Mouse (Mus musculus) heart, postnatal 36 days (tissue): ENCODE data around the gene Sgms1. TPM values are rescaled to one million over a fixed set of nuclear protein-coding genes. Genes with fewer than 3 reads are reported as not detected.

Experiments used
- DNase-seq, 2 experiments: peaks; one replicate each; pipeline ENCODE4 v3.0.0; 2021 to 2022
- intact Hi-C: fragments of 180-260 bp; cut with DNase I; formaldehyde crosslinking; loops from one replicate; pipeline ENCODE4 v1.15.1; 2025
- total RNA-seq, 2 experiments: library from RNA; stranded (reverse); gene quantifications; 2 replicates each; pipeline ENCODE4 v1.2.3; 2021

Gene Sgms1
- total RNA-seq, 2 experiments from 2014 or later = 60.2 to 76.0 TPM

DNA sequence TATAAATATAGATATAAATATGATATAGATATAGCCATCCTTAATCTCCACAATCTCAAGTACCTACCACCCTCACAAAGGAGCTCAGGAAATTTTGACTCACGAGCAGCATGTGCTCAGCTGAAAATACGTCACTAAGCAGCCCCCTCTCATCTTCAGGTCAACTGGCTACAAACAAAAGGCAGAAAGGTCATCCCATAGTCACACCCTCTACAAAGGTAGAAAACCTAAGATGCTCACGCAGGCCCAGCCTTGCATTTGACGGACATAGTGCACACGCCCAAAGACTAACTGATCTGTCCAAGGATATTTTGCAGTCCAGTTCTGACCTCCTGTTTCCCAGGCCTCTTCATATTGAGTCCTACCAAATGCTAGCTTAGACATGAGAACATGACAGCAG is 159.2 kb downstream of the Sgms1 start:
- intact Hi-C loops = no loop called here
- DNase-seq = no peak

DNA sequence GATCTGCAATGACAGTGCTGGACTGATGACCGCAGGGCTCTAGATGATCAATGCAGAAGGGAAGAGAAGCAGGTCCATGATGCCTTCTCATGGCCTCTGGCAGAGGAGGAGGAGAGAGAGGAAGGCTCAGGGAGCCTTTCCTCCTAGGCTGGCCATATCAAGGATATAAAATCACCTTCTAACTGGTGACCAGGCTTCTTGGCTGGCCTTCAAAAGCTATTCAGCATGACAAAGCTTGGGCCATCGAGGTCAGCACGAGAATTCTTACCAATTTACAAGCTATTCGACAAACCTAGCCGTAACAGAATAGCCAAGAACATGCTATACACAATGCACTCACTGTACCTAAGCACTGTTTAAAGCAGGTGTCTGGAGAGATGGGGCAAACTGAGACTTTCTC is 159.7 kb downstream of the Sgms1 start:
- no peak for DNase-seq
- intact Hi-C loops = no loop called here

- DNase-seq = no peak
- intact Hi-C loops = no loop called here
Measured at GRCm38 (mm10) chr19:32227175-32227574, 162.3 kb downstream of the Sgms1 start.

DNA sequence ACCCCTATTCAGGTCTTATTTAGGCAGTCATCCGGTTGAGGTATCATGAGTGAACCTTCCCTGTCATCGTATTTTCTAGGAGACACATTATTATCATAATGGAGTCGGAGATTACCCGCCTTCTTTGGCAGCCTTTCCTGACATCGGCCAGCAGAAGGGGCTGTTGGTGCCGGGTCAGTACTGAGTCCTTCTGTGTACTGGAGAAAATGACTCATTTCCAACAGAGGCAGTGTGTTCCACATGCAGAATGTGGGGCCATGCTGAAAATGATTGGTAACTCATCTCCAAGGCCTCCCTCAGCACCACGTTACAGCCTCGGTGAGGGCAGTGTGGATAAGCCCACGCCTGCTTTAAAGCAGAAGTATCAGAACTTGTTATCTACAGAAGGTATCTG is 164.4 kb downstream of the Sgms1 start:
- no peak for DNase-seq
- intact Hi-C loops = no loop called here

DNA sequence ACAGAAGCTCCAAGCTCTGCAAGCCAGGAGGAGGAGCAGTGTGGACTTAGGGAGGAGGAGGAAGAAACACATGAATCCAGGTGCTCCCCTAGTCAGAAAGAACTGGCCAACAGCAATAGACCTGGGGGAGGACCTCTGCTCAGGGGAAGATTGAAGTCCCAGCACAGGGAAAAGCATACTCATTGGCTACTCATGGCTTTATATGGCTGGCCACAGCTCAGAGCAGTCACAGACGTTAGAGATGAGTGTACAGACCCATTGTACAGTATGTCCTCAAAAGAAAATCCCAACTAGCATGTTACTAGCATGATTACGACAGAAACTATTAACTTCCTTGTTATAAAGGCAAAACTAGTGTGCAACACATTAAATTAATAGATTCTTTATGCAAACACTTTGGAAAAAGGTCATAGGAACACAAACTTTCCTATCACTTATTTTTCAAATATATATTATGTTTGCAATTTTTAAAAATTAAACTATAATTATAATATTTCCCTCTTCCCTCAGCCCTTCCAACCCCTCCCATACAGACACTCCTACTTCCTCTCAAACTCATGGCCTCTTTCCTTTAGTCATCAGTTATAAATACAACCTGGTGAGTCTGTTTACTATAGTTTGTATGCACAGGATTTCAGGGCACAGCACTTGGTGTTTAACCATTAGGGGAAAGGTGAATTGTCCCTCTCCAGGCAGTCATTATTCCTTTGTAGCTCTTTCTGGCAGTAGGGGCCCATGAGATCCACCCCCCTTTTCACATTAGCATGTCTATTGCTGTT is 165.0 kb downstream of the Sgms1 start:
- no peak for DNase-seq
- intact Hi-C loops = no loop called here

DNA sequence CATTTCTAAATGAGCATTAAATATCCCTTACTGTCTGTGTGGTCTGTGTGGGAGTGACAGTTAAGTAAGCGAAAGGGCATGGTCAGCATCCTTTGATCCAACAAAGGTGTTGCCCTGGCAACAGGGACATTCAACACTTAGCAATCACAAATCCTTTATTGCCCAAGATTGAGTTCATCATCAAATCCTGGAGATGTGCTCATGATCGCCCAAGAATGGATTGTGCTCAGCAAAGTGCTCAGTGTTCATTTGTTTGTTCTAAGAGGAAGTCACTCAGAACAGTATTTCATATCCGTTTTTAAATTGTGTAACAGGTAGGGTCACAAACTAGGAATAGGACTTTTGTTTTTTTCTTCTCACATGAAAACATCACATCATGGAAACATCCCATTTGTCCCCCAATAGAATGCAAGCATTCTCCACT is 165.8 kb downstream of the Sgms1 start:
- no peak for DNase-seq
- intact Hi-C loops = no loop called here

DNA sequence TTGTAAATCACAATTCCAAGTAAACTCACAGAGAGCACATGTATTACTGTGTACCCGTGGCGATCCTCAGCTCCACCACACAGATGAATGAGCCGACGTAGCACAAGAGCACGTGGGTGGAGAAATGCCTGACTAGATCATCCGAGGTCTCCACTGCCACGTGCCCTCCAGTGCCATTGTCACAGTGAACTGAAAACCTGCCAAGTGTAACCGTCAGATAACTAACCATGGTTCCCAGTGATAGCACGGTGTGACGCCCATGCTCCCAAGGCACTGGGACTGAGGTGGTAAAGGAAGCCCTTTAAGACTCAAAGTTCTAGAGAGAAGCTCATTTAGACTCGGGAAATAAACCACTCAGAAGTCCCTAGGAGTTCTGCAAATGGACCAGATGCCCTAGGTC is 167.4 kb downstream of the Sgms1 start:
- intact Hi-C loops = no loop called here
- no peak for DNase-seq

- intact Hi-C loops = no loop called here
- no peak for DNase-seq
Measured at GRCm38 (mm10) chr19:32220991-32221390, 168.5 kb downstream of the Sgms1 start.

DNA sequence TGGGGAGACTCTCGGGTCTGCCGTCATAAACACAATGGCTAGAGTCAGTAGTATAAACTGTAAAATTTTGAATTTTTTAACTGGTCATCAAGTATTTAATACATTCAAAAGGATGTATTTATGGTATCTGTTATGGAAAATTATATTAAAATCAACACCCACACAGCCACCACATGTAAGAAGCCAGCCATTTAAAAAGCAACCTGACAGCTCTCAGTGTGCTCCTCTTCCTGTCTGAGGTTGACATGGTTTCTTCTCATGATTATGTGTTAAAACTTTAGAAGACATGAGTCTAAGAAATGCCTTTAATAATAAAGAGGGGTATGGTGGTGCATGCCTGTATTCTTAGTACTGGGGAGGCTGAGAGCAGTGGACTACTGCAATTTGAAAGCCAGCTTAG is 172.8 kb downstream of the Sgms1 start:
- intact Hi-C loops = no loop called here
- no peak for DNase-seq

- intact Hi-C loops = loop anchor here (5.0 kb wide), 2 partner anchors 107 to 172 kb away; partner anchors contain the start of gene Sgms1
- DNase-seq = no peak
Measured at GRCm38 (mm10) chr19:32214905-32215806, 174.4 kb downstream of the Sgms1 start.

DNA sequence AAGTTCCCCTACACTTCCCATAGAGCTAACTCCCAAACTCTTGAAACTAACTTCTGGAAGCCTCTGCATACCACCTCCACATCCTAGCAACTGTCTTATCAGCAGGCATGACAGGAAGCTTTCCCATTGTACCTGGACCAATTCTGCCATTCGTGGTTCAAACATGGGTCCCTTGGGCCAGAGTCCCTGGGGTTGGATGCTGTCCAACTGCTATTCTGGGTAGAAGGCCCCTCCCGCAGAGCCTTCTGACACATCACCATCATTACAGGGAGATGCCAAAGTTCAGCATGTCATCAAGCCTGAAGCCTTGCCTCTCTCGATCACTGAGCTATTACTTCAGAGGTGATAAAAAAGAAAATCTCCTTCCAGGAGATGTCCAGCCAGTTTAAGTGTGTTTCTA is 175.9 kb downstream of the Sgms1 start:
- no peak for DNase-seq
- intact Hi-C loops = loop anchor here (5.0 kb wide), 2 partner anchors 109 to 174 kb away; partner anchors contain the start of gene Sgms1

DNA sequence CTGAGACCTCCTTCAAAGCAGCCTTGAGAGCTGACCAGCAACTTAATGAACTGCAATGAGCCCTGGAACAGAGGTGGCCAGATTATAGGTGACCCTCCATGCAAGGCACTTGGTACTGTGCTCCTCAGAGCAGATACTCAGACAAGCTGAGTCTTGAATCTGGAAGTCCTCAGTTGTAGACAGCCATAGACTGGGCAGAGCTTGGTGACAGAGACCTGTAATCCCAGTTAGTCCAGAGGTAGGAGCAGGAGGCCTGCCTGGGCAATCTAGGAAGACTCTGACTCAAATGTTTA is 178.3 kb downstream of the Sgms1 start:
- no peak for DNase-seq
- intact Hi-C loops = loop anchor here (5.0 kb wide), 2 partner anchors 111 to 176 kb away; partner anchors contain the start of gene Sgms1

DNA sequence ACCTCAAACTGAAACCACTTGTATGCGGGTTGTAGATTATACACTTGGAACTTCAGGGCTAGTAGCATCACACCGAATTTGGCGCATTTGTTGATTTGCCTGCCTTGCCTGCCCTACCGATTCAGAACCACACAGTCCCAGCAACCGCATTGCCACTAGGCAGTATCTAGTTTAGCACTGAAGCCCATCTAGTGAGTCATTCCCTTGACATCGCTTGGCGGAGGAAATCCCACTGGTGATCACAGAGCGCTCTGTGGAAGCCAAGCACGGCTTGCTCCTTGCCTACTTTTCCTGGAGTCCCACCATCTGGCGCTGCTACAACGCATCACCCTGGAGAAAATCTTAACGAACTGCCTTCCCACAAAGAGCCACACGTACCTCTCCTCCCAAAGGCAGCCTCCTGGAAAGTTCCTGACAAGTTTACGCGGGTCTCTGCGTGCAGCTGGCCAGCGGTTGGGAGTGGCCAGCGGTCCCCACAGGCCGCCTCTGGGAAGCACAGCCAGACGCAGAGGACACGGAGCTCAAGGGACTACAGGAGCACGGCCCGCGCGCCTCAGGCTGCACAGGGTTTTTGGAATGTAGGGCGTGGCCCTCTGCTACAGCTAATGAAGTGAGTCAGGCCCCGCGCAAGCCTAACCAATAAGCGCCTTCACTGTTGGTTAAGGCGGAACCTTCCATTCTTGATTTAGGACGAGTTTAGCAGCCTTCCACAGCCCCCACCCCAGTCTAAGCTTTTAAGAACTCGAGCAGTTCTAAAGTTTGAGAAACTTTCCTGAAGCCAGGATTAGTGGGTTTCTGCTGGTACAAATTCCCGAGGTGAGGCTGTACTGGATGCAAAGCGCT is 178.8 kb downstream of the Sgms1 start:
- peak; percentile 88 to 89 for DNase-seq
- intact Hi-C loops = loop anchor here (5.0 kb wide), 2 partner anchors 112 to 177 kb away; partner anchors contain the start of gene Sgms1

GRCm38 (mm10) chr19:32210099-32210449 is 179.4 kb downstream of the Sgms1 start:
- intact Hi-C loops = loop anchor here (5.0 kb wide), 2 partner anchors 112 to 177 kb away; partner anchors contain the start of gene Sgms1

GRCm38 (mm10) chr19:32202131-32203114 is 187.1 kb downstream of the Sgms1 start:
- intact Hi-C loops = no loop called here
- no peak for DNase-seq

More at GRCm38 (mm10) chr19:32210099-32210449, 179.4 kb downstream of the Sgms1 start:
- peak in 1 of 2 experiments; percentile 50 for DNase-seq

- intact Hi-C loops = loop anchor here (5.0 kb wide), 1 partner anchor 187 kb away; the partner anchor contains the start of gene Sgms1
- no peak for DNase-seq
Measured at GRCm38 (mm10) chr19:32199861-32200574, 189.5 kb downstream of the Sgms1 start.

- no peak for DNase-seq
- intact Hi-C loops = loop anchor here (5.0 kb wide), 1 partner anchor 188 kb away; the partner anchor contains the start of gene Sgms1
Measured at GRCm38 (mm10) chr19:32199133-32199532, 190.4 kb downstream of the Sgms1 start.

GRCm38 (mm10) chr19:32198494-32199106 is 190.9 kb downstream of the Sgms1 start:
- DNase-seq = no peak
- intact Hi-C loops = loop anchor here (5.0 kb wide), 1 partner anchor 189 kb away; the partner anchor contains the start of gene Sgms1
